Mouse (Mus musculus) heart, embryonic 13.5 days (tissue): ENCODE data around the gene Smim6. TPM values are rescaled to one million over a fixed set of nuclear protein-coding genes. Genes with fewer than 3 reads are reported as not detected.

ENCODE experiments used
- ATAC-seq: fragments of 200-750 bp; cut with Nextera tagmentation; 2 replicates; pipeline ENCODE4 v1.8.0; 2017; ENCODE audit warnings: moderate TSS enrichment; ENCODE audit not compliant: insufficient number of reproducible peaks, low FRiP score, low TSS enrichment; ENCODE audit errors: extremely low read depth
- H3K27ac ChIP-seq: fragments of 300-500 bp; sonication (generic); replicated peaks from 2 replicates; pipeline ENCODE4 v1.5.1; 2015; ENCODE audit warnings: moderate library complexity, mild to moderate bottlenecking, inconsistent platforms
- H3K27me3 ChIP-seq: fragments of 300-500 bp; sonication (generic); replicated peaks from 2 replicates; pipeline ENCODE4 v1.6.1; 2015; ENCODE audit warnings: mild to moderate bottlenecking, inconsistent platforms
- H3K36me3 ChIP-seq: fragments of 300-500 bp; sonication (generic); 2 replicates; pipeline ENCODE4 v1.6.1; 2015; ENCODE audit warnings: mild to moderate bottlenecking, inconsistent platforms
- H3K4me1 ChIP-seq: fragments of 300-500 bp; sonication (generic); 2 replicates; pipeline ENCODE4 v1.6.1; 2015; ENCODE audit warnings: inconsistent platforms
- H3K4me2 ChIP-seq: fragments of 300-500 bp; sonication (generic); 2 replicates; pipeline ENCODE4 v1.6.1; 2015; ENCODE audit warnings: inconsistent platforms, mild to moderate bottlenecking, moderate library complexity
- H3K4me3 ChIP-seq: fragments of 300-500 bp; sonication (generic); 2 replicates; pipeline ENCODE4 v1.5.1; 2015; ENCODE audit warnings: moderate library complexity, mild to moderate bottlenecking, inconsistent platforms
- H3K9ac ChIP-seq: fragments of 300-500 bp; sonication (generic); 2 replicates; pipeline ENCODE4 v1.6.1; 2015; ENCODE audit warnings: inconsistent platforms, mild to moderate bottlenecking, moderate library complexity
- H3K9me3 ChIP-seq: fragments of 300-500 bp; sonication (generic); 2 replicates; pipeline ENCODE4 v1.6.1; 2016; ENCODE audit warnings: inconsistent platforms
- WGBS: fragments of 180-500 bp; shearing (Covaris S2); methylation state at CpG from one replicate; pipeline ENCODE4 v1.1.7; 2015; ENCODE audit warnings: mixed read lengths; 5-methylcytosine and 5-hydroxymethylcytosine counted together
- polyA plus RNA-seq: library from polyadenylated mRNA; unstranded; fragments of >200 nt; fragmentation: Nextera tagmentation; extraction: Ambion mirVana; gene quantifications from 2 replicates; pipeline ENCODE4 v1.2.1, GENCODE M21; 2015

The Smim6 gene
- polyA plus RNA-seq, 1 experiment from 2014 or later = 1.4 TPM

- H3K27ac ChIP-seq = no peak overlapping the region
- H3K9ac ChIP-seq = no peak overlapping the region
- peaks cover 5% of the 10 kb centered on the region for H3K4me1 ChIP-seq
- peaks cover 69% of the 10 kb centered on the region for H3K36me3 ChIP-seq
- ATAC-seq = no peak
- no peak overlapping the region for H3K4me3 ChIP-seq
- WGBS = 90% methylated on average over 4 of the region's 4 CpGs
- no peaks in the 10 kb centered on the region for H3K9me3 ChIP-seq
- H3K4me2 ChIP-seq = no peak overlapping the region
- no peaks in the 10 kb centered on the region for H3K27me3 ChIP-seq
These were observed 4.8 kb downstream of the Smim6 start for GRCm38 (mm10) chr11:115916579-115916978.

- Histone ChIP-seq H3K27me3 (no peaks in the 10 kb centered on the region), H3K9ac (no peak overlapping the region), H3K27ac (no peak overlapping the region), H3K9me3 (no peaks in the 10 kb centered on the region), H3K4me3 (no peak overlapping the region), H3K4me1 (no peaks in the 10 kb centered on the region), H3K4me2 (no peak overlapping the region), H3K36me3 (peaks cover 72% of the 10 kb centered on the region)
- WGBS = 80% methylated on average over 5 of the region's 5 CpGs
- no peak for ATAC-seq
These were observed 6.8 kb downstream of the Smim6 start for GRCm38 (mm10) chr11:115918637-115919036.

DNA sequence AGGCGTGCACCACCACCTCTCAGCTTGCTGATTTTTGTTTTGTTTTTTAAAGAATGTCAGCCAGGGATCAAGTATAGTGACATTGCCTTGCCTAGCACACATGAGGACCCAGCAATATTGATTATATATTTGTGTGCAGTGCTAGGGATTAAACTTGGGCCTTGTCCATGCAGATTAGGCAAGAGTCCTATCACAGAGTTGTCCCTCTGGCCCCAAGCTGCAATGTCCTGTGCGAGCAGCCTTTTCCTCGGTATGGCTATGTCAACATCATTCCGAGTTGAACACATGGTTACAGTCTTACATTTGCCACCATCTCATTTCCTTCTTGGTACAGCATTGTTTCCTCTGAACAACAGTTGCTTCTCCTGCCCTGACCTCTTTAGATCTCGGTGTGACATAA, 7.3 kb downstream of the Smim6 start:
- no peaks in the 10 kb centered on the region for H3K4me1 ChIP-seq
- H3K9me3 ChIP-seq = no peaks in the 10 kb centered on the region
- no peak for ATAC-seq
- peaks cover 71% of the 10 kb centered on the region for H3K36me3 ChIP-seq
- no peak overlapping the region for H3K4me2 ChIP-seq
- H3K9ac ChIP-seq = no peak overlapping the region
- no peak overlapping the region for H3K27ac ChIP-seq
- 83% methylated on average over 5 of the region's 5 CpGs for WGBS
- no peak overlapping the region for H3K4me3 ChIP-seq
- no peaks in the 10 kb centered on the region for H3K27me3 ChIP-seq

- WGBS = 43% methylated on average over 6 of the region's 6 CpGs
- no peak overlapping the region for H3K27ac ChIP-seq
- no peaks in the 10 kb centered on the region for H3K9me3 ChIP-seq
- peaks cover 72% of the 10 kb centered on the region for H3K36me3 ChIP-seq
- no peak overlapping the region for H3K4me3 ChIP-seq
- no peak overlapping the region for H3K9ac ChIP-seq
- H3K4me2 ChIP-seq = no peak overlapping the region
- no peak for ATAC-seq
- no peaks in the 10 kb centered on the region for H3K4me1 ChIP-seq
- H3K27me3 ChIP-seq = no peaks in the 10 kb centered on the region
These were observed 8.4 kb downstream of the Smim6 start for GRCm38 (mm10) chr11:115920110-115920818.

DNA sequence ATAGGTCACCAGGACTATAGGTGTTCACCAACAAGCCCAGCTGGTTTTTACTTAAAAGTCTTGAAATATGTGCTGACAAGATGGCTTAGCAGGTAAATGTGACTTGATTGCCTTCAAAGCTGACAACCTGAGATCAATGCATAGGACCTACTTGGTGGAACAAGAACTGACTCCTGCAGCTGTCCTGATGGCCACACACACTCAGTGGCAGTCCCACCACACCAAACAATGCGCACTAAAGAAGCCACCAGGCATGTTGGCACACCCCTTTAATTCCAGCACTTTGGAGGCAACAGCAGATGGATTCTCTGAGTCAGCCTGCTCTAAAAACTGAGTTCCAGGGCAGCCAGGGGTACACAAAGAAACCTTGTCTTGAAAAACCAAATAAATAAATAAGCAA, 10.2 kb downstream of the Smim6 start:
- 85% methylated on average over 1 of the region's 1 CpGs for WGBS
- Histone ChIP-seq H3K27me3 (no peaks in the 10 kb centered on the region), H3K9me3 (no peaks in the 10 kb centered on the region), H3K9ac (no peak overlapping the region), H3K4me3 (no peak overlapping the region), H3K4me2 (no peak overlapping the region), H3K27ac (no peak overlapping the region), H3K36me3 (peaks cover 66% of the 10 kb centered on the region), H3K4me1 (no peaks in the 10 kb centered on the region)
- ATAC-seq = no peak

DNA sequence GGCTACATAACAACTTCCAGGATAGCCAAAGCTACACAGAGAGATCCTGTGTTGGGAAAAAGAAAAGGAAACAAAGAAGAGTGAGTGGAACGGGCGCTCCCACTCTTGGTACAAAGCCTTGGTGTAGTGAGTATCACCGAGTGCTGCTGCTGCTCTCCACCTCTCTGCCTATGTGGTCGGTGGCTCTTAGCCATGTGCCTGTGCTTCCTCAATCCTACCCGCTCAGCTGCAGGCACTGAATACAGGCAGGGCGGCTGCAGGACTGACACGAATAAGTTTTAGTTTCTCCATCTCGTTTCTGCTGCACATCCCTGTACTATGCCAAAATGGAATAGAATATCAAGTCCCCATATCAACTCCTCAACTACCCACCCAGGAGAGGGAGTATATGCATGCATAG, 17.2 kb downstream of the Smim6 start:
- no peak overlapping the region for H3K27ac ChIP-seq
- H3K9me3 ChIP-seq = no peaks in the 10 kb centered on the region
- no peaks in the 10 kb centered on the region for H3K27me3 ChIP-seq
- H3K4me1 ChIP-seq = peaks cover 12% of the 10 kb centered on the region
- ATAC-seq = no peak
- H3K4me3 ChIP-seq = no peak overlapping the region
- WGBS = 86% methylated on average over 8 of the region's 8 CpGs
- no peak overlapping the region for H3K4me2 ChIP-seq
- no peak overlapping the region for H3K9ac ChIP-seq
- H3K36me3 ChIP-seq = peaks cover 48% of the 10 kb centered on the region

- H3K9ac ChIP-seq = no peak overlapping the region
- no peaks in the 10 kb centered on the region for H3K9me3 ChIP-seq
- WGBS = 71% methylated on average over 3 of the region's 3 CpGs
- H3K4me1 ChIP-seq = peaks cover 20% of the 10 kb centered on the region
- no peak for ATAC-seq
- H3K4me3 ChIP-seq = no peak overlapping the region
- no peaks in the 10 kb centered on the region for H3K27me3 ChIP-seq
- no peak overlapping the region for H3K4me2 ChIP-seq
- peaks cover 41% of the 10 kb centered on the region for H3K36me3 ChIP-seq
- H3K27ac ChIP-seq = no peak overlapping the region
These were observed 18.0 kb downstream of the Smim6 start for GRCm38 (mm10) chr11:115929818-115930217.

DNA sequence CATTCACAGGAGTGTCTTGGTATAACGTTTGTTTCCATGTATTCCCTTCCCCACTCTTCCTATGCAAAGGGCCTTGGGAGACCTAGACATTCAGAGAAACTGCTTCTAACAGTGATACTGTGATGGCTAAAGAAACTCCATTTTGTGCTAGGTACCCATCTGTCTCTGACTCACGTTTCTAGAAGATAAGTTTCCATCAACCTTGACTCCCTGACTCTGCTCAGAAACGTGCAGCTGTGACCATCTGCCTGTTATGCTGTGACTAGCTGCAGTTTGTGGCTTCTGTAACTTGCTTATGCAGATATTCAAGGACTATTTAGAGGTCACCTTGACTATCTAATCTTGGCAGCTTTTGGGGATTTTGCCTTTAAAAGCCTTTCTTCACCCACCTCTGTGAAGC, 19.4 kb downstream of the Smim6 start:
- ATAC-seq = no peak
- H3K4me2 ChIP-seq = no peak overlapping the region
- H3K4me3 ChIP-seq = no peak overlapping the region
- H3K36me3 ChIP-seq = peaks cover 42% of the 10 kb centered on the region
- 59% methylated on average over 3 of the region's 3 CpGs for WGBS
- H3K9me3 ChIP-seq = no peaks in the 10 kb centered on the region
- H3K4me1 ChIP-seq = peaks cover 21% of the 10 kb centered on the region
- H3K9ac ChIP-seq = no peak overlapping the region
- H3K27me3 ChIP-seq = no peaks in the 10 kb centered on the region
- no peak overlapping the region for H3K27ac ChIP-seq

DNA sequence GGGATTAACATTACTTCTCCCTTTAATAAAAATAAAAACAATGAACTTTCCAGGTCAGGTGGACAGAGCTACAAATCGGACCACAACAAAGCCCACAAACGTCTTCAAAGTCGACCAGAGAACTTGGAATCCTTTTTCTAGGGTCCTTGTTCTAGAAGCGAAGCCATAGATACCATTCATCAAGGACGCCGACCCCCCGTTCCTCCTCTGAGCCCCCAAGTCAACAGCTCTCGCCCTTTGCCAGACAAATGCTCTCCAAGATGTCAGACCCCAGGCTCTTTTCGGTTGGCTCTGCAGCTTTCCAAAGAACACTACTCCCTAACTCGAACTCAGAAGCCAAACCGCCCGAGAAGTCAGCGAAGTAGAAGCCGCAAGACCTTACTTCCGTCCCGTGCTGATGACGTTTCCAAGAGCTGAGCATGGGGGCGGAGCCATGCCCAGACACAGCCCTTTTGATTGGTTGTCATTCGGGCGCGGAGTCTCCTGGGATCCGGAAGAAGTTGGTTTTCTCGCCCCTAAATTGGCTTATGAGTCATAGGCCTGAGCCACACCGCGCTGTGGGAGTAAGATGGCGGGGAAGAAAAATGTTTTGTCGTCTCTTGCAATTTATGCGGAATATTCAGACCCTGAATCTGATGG, 21.4 kb downstream of the Smim6 start, which contains the start of the genes Sap30bp and Recql5:
Gene Sap30bp, plus strand, starts transcription at position 175 of the 639 bp plus-strand sequence.
Gene Recql5, minus strand, starts transcription at position 370 of the 639 bp plus-strand sequence.
- Histone ChIP-seq H3K9ac (peak within 1 kb of the TSS; percentile 86), H3K4me3 (peak within 1 kb of the TSS; percentile 69), H3K27ac (0 out of 2 replicates have a peak within 1 kb of the TSS, but pooled peaks have one; percentile 12), H3K4me1 (peaks cover 21% of the 10 kb centered on the region), H3K9me3 (no peaks in the 10 kb centered on the region), H3K36me3 (peaks cover 45% of the 10 kb centered on the region), H3K4me2 (peak within 1 kb of the TSS; percentile 96), H3K27me3 (no peaks in the 10 kb centered on the region)
- peak; percentile 100 for ATAC-seq
- under 1% methylated on average over 28 of the region's 28 CpGs for WGBS

- Histone ChIP-seq H3K9ac (peak overlapping the region; percentile 86), H3K9me3 (no peaks in the 10 kb centered on the region), H3K4me3 (peak overlapping the region; percentile 69), H3K36me3 (peaks cover 44% of the 10 kb centered on the region), H3K4me2 (peak overlapping the region; percentile 83), H3K27ac (0 out of 2 replicates have a peak overlapping the region, but pooled peaks have one; percentile 12), H3K27me3 (no peaks in the 10 kb centered on the region), H3K4me1 (peaks cover 21% of the 10 kb centered on the region)
- no peak for ATAC-seq
- WGBS = under 1% methylated on average over 16 of the region's 16 CpGs
These were observed 21.9 kb downstream of the Smim6 start for GRCm38 (mm10) chr11:115933747-115934110.

- Histone ChIP-seq H3K27me3 (no peaks in the 10 kb centered on the region), H3K4me3 (no peak overlapping the region), H3K9ac (no peak overlapping the region), H3K9me3 (no peaks in the 10 kb centered on the region), H3K4me2 (no peak overlapping the region), H3K27ac (no peak overlapping the region), H3K4me1 (peaks cover 1% of the 10 kb centered on the region), H3K36me3 (peaks cover 87% of the 10 kb centered on the region)
- ATAC-seq = no peak
- WGBS = 35% methylated on average over 6 of the region's 6 CpGs
These were observed 28.0 kb downstream of the Smim6 start for GRCm38 (mm10) chr11:115939690-115940329.
